Mouse (Mus musculus): Measurements from ENCODE around the gene Sh3glb1.
"Not testable (repeated sequence)": the region's sequence is repeated elsewhere in the genome, so short reads cannot be mapped to it uniquely, and the experiment has no call there.

Sh3glb1 gene

DNA sequence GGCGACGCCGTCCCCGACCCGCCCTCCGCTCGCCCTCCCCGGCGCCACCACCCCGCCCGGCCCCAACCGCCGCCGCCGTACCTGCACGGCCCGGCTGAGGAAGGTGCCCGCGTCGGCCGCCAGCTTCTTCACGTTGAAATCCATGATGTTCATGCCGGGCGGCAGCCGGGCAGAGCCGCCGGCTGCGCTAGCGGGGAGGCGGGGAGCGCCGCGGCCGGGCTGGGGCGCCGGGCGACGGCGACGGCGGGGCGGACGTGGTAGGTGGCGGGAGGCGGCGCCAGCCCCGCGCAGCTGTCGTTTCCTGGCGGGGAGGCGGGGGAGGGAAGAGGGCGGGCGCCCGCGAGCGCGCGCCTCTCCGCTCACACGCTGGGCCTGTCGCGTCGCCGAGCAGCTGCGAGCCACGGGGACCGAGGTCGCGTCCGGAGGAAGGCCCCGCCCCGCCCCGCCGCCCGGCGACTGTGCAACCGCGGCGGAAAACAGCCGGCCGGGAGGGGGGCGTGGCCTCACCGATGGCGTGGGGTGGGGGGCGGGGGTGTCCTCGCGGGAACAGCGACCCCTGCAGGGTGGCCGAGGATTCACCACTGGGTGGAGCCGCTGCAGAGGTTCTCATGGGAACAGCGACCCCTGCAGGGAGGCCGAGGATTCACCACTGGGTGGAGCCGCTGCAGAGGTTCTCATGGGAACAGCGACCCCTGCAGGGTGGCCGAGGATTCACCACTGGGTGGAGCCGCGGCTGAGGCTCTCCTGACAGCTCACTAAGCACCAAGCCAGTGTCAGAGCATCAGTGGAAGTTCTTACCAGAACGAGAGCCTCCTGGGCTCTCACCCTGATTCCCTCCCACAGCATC lies at the start of gene Sh3glb1:
Sh3glb1 (minus strand) TSS at position 435 of the 847 bp plus-strand sequence.
- peak; percentile 93 to 95 for DNase-seq (ENCODE audit: low spot score in 2 of 2)

- no peak for DNase-seq (ENCODE audit: low spot score in 2 of 2)
Measured at GRCm38 (mm10) chr3:144765161-144765560, 45.0 kb upstream of the Sh3glb1 start.

DNA sequence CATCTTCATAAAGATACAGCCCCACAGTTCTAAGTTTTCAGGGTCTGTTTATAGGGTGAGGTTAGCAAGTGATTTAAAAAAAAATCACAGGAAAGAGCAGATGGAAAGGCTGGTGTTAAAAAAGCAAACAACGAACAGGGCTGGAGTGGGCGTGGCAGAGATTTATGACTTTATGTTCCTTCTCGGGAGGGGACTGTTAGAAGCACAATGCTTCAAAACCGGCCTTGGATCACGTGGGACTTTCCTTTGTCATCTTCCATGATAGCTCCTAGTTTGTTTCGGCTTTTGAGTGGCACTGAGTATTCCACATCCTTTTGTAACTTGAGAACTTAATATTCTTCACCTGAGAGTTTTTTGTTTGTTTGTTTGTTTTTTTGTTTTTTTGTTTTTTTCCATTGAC lies 41.3 kb upstream of the Sh3glb1 start:
- DNase-seq (ENCODE audit: low spot score in 2 of 2) = no peak

DNA sequence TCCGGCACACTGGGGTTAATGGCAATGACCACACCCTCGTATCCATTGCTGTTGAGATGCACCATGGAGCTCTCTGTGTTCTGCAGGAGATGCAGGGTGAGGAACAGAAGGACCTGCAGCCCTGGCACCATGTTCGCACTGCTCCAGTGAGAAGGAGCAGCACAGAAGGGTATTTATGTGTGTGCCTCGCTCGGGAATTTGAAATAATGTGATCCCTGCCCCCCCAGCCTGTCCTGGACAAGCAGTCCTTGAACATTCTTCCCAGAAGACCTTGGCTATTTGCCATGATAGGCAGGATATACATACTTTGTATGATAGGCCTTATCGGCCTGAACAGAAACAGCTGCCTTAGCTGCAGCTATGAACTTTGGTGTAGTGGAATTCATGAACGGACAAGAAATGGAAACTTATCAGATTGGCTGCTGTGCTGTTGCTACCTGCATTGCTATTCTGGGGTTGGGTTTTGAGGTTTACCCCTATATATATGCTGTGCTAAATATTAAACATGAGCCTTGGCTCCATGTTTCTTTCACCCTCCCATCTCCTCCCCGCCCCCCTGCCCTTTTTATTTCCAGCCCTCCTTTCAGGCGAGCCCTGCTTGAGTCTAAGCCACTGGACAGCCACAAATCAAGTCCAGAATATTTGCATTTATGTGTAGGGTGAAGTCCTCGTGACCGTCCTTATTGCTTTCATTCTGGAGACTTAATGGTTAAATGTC lies 40.6 kb upstream of the Sh3glb1 start, which contains the start of gene Clca3a1:
Clca3a1 (minus strand) TSS at position 386 of the 718 bp plus-strand sequence.
- DNase-seq (ENCODE audit: low spot score in 2 of 2) = peak; percentile 32 to 56

DNA sequence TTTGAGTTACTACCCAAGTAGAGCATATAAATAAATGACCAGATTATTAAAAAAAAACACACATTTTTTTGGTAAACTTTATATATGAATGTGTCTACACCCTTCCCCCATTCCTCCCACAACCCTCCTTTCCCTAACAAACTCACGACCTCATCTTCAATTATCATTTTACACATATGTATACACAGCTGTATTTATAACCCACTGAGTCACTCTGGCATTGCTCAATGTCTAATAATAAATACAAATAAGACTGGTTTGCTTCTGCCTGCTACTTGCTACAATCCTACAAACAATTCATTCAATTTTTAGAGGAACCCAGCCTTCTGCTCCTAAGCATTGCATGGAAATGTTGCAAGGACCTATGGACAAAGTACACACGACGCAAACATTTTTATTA lies 39.6 kb upstream of the Sh3glb1 start:
- no peak for DNase-seq (ENCODE audit: low spot score in 2 of 2)

GRCm38 (mm10) chr3:144756103-144756502 lies 36.0 kb upstream of the Sh3glb1 start:
- DNase-seq (ENCODE audit: low spot score in 2 of 2) = not testable (repeated sequence)

DNA sequence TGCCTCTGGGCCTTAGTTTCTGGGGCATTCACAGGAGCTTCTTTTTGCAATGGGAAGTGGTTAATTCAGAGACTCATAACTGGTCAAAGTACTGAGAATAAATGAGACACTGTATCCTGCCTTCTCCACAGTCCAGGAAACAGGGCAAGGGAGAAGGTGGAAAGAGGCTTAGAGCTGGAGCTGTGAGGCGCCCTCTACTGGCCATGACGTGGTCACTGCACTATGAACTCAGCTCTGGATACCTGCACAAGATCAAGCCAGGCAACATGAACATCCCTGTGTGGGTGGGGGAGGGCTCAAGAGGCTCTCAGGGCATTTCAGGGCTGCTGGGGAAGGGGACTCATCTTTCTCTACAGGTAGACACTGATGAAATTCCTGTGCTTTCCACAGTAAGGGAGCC lies 33.0 kb upstream of the Sh3glb1 start:
- no peak for DNase-seq (ENCODE audit: low spot score in 2 of 2)

GRCm38 (mm10) chr3:144749062-144749963 lies 29.2 kb upstream of the Sh3glb1 start:
- not testable (repeated sequence) for DNase-seq (ENCODE audit: low spot score in 2 of 2)

DNA sequence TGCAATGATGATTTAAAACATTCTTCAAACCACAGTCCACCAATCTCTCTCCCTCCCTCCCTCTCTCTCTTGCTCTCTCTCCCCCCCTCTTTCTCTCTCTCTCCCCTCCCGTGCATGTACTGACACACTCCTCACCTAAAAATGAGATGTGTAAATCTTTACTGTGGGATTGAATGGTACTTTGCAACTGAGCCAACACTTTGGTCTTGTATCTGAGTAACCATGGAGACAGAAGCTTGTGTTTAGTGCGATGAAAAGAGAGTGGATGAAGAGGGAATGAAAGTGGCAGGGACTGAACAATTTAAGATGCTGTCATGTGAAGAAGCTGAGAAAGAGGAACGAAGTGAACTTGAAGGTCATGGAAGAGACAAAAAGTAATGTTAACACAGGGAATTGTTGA lies 27.6 kb upstream of the Sh3glb1 start:
- DNase-seq (ENCODE audit: low spot score in 2 of 2) = not testable (repeated sequence)

DNA sequence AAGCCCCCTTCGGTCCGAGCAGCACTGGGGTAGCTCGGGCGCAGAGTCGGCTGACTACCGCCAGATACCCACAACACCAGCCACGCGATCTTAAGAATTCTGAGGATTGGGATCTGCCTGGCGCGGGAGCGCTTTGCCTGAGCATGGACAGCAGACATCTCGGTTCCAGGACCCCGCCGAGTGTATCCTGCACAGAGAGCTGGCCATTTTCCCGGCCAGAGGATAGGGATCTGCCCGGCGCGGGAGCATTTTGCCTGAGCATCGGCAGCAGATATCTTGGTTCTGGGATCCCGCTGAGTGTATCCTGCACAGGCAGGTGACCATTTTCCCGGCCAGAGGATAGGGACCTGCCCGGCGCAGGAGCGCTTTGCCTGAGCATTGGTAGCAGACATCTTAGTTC lies 18.3 kb upstream of the Sh3glb1 start:
- DNase-seq (ENCODE audit: low spot score in 2 of 2) = not testable (repeated sequence)

- DNase-seq (ENCODE audit: low spot score in 2 of 2) = no peak
Measured at GRCm38 (mm10) chr3:144736831-144737230, 16.7 kb upstream of the Sh3glb1 start.

DNA sequence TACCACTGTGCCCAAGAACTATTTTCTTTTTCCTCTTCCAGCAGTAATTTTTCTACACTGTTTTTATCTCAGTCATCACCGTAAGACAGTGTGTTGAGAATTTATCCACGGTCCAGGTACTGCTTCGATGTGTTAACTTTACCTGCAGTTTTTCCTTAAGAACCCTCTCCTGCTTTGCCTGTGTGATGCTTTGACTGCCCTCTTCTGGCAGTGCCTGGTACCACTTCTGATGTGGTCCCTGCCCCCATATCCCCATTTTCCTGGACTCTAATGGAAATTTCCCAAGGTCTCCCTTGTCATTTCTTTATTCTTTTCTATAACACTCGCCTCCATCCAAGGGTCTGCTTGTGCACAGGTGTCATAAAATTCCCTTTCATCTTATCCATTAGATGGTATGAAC lies 3.3 kb upstream of the Sh3glb1 start:
- peak; percentile 24 to 43 for DNase-seq (ENCODE audit: low spot score in 2 of 2)

- DNase-seq (ENCODE audit: low spot score in 2 of 2) = not testable (repeated sequence)
Measured at GRCm38 (mm10) chr3:144722566-144722965, 2.4 kb upstream of the Sh3glb1 start.

GRCm38 (mm10) chr3:144721860-144722256 lies 1.7 kb upstream of the Sh3glb1 start:
- no peak for DNase-seq (ENCODE audit: low spot score in 2 of 2)

DNA sequence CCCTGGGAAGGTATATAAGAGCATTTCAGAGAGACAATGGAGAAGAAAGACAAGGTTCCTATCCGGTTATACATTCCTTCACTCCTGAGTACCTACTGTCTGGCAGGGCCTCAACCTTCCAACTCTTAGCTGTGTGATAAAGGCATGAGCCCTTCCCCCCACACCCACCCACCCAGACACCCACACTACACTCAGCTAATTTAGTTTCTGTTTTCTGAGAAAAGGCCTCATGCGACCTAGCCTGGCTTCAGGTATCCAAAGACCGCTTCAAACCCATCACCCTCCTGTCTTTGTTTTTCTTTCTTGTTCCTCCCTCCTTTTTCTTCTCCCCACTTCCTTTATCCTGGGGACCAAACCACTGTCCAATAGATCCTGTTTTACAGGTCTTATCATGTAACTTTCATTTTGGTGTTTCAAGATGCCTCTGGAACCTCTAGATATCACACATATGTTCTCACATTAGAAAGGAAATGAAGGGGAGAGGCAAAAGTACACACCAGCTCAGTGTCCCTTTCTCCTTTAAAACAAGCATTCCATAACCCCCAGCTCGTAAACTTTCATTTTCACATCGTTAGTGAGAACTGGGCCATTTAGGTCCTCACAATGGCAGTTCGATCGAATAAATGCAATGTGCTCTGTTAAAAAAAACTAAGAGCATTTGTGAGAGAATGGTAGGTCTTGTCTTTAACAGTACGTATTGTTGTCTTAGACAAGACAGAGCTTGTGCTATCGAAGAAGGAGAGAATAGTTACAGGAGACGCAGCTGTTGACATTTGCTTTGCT lies 1.1 kb upstream of the Sh3glb1 start:
- DNase-seq (ENCODE audit: low spot score in 2 of 2) = no peak

DNA sequence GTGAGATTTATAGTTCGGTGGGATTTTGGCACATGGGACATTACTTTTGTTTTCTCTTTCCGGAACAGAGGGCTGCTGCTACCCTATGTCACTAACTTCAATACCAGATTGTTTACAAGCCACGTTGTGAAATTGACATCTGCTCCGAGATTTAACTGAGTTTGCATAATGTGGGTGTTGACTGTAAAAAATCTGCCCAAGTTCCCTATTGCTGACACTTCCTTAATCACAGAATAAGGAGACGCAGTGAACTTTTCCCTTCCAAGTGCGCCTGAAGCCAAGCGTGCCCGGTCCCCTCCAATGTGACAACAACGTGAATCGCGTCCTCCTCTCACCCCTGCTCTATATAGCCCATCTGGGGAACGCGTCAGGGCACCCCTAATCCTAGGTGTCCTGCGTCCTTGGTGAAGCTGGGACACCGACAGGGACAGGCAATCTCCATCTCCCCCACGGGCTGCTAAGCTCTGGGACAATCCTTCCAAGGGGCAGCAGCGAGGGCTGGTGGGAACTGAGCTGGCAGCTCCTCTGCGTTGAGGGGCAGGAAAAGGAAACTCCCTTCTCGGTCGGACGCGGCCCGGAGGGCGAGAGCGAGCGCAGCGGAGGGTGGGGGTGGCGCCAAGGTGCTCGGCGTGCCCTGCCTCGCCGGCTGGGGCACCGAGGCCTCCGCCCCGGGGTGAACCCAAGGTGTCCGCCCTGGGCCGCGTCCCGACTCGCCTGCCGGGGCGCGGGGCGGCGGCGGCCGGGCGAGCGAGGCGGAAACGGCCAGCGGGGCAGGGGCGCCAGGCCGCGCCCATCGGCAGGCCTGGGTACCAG lies 841 bp downstream of the Sh3glb1 start:
- DNase-seq (ENCODE audit: low spot score in 2 of 2) = peak; percentile 68 to 73

DNA sequence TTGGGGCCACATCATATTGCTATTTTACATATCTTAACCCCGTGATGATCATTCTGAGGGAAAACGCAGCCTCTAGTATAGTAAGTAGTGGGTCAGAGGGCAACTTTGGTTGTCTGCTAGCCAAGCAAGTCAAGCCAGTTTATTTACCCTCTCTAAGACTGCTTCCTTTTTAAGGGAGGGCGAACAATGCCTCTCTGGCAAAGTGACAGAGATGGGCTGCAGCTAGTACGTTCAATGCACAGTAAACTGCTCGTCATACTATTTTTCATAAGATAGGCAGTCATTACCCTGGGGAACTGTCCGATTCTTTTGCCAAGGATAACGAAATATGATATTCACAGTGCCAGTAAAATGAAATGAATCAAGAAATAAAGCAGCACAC lies 1.4 kb downstream of the Sh3glb1 start:
- DNase-seq (ENCODE audit: low spot score in 2 of 2) = peak in 1 of 2 experiments; percentile 18

GRCm38 (mm10) chr3:144717835-144718234 lies 2.3 kb downstream of the Sh3glb1 start:
- no peak for DNase-seq (ENCODE audit: low spot score in 2 of 2)

DNA sequence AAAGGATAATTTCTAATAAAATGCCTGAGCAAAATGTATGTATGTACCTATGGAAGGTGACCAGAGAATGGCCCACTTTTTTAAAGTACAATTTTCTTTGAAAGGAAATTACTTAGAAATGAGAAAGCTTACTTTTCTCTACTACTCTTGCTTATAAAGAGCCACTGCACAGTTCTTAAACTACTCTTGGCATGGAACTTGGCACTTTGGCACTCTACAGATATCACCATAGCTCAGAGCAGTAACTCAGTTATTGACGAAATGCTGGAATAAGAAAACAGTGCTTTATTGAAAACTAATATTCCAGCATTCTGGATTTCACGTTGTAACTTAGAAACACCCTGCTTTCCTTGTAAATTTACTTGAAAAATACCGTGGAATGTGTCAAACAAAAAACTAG lies 3.0 kb downstream of the Sh3glb1 start:
- DNase-seq (ENCODE audit: low spot score in 2 of 2) = no peak

DNA sequence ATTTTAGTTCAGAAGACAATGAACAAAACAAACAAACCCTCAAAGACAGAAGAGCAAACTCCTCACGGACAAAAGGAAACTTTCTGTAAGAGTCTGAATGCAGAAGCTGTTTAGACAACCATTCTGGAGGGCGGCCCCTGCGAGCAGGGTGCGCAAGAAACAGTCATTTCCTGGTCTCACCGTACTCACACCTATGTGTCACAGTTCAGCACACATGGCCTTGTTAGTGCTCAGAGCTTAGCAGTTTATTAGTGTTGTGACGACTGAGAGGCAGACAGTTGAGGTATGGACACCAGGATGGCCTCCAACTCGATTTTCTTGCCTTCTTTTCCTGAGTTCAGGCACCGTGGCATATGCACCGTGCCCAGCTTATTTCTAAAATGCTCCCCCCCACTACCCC lies 4.2 kb downstream of the Sh3glb1 start:
- peak; percentile 48 to 53 for DNase-seq (ENCODE audit: low spot score in 2 of 2)

Measured in spleen, postnatal 36 days (tissue).